Mouse (Mus musculus): ENCODE data around the gene Klk1b5. TPM values are rescaled to one million over a fixed set of nuclear protein-coding genes. Genes with fewer than 3 reads are reported as not detected.
A peak's percentile ranks its signal among the peaks of the same experiment; 100 is the strongest.
"Not testable (repeated sequence)": the region's sequence is repeated elsewhere in the genome, so short reads cannot be mapped to it uniquely, and the experiment has no call there.

Klk1b5 gene
- not detected for total RNA-seq (2021)

DNA sequence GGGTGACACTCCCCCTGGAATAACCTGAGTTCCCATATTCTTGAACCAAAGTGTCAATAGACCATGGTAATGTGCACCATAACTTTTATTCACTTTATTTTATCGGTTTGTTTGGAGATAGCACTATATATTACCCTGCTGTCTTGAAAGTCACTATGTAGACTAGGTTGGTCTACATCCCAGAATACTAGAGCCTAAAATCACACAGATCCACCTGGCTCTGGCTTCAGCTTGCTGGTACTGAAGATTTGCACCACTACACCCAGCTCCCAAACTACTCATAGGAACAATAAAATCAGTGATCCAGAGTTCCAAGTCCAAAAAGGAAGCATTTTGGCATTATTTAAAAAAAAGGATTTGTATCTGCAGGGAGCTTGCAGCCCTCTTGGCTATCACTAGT is at the start of gene Klk1b5:
Gene Klk1b5, plus strand, starts transcription at position 301 of the 400 bp plus-strand sequence.
- DNase-seq (ENCODE audit: extremely low spot score in 1 of 2, low spot score in 1 of 2), result no peak

DNA sequence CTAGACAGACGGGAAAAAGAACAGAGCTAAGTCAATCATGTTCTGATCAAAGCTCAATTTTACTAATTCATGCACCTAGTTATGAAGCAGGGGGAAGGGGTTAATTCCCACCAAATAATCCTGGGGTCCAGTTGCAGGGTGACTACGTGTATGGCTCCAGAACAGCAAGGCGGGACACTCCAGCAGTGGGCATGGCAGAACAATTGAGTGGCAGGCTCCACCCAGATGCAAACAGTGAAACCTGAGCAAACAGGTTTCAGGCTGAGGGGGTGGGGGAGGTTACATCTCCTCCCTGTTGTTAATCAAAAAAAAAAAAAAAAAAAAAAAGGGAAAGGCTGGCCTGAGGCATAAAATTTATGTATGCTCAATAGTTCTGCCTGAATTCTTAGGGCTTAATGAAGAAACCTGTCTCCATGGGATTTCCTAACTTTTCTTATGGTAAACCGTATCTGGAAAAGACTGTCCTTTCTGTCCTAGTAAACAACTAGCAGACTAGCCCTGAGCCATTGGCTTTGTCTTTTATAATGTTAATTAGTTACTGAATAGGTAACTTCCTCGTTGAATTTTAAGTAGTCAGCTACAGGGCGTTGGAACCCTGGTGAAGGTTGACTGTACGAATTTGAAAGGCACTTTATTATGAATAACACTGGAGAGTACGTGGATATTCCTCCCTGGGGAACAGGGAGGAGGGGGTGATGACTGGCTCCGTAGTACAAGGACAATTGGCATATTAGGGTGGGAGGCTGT is 36.3 kb upstream of the Klk1b5 start:
- no peak for DNase-seq (ENCODE audit: extremely low spot score in 1 of 2, low spot score in 1 of 2)

DNA sequence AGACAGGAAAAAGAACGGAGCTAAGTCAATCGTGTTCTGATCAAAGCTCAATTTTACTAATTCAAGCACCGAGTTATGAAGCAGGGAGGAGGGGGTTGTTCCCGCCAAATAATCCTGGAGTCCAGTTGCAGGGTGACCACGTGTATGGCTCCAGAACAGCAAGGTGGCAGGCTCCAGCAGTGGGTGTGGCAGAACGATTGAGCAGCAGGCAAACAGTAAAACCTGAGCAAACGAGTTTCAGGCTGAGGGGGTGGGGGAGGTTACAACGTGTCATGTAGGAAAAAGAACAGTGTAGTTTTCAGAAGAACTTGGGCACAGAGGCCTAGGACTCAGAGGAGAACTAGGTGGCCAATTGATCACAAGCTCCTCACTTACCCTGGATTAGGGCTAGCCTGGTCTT is 29.2 kb upstream of the Klk1b5 start:
- DNase-seq (ENCODE audit: extremely low spot score in 1 of 2, low spot score in 1 of 2), result not testable (repeated sequence)

DNA sequence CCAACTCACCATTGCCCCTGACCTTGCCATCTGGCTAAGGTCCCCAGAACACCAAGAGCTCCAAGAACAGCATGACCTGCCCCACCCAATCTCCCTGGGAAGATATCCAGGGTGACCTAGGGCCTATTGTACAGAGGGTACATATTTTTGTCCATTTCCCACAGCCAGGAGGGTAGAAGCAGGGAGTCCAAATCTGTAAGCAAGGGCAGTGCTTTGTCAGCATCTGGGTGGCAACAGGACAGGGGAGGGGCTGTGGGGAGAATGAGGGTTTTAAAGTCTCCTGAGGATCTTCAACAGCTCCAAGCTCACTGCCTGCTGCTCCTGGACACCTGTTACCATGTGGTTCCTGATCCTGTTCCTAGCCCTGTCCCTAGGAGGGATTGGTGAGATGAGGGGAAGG is 27.8 kb upstream of the Klk1b5 start, which contains the start of gene Klk1b24:
Gene Klk1b24, plus strand, starts transcription at position 301 of the 400 bp plus-strand sequence.
- not testable (repeated sequence) for DNase-seq (ENCODE audit: extremely low spot score in 1 of 2, low spot score in 1 of 2)

- not testable (repeated sequence) for DNase-seq (ENCODE audit: extremely low spot score in 1 of 2, low spot score in 1 of 2)
These were observed 22.3 kb upstream of the Klk1b5 start for GRCm38 (mm10) chr7:44193466-44193865.

GRCm38 (mm10) chr7:44197891-44198290 is 17.9 kb upstream of the Klk1b5 start, which contains the start of gene Klk1b3:
TSS of gene Klk1b3 (plus strand) at chr7:44198191.
- DNase-seq (ENCODE audit: extremely low spot score in 1 of 2, low spot score in 1 of 2), result no peak

GRCm38 (mm10) chr7:44207135-44207534 is 8.6 kb upstream of the Klk1b5 start, which contains the start of gene Klk1b4:
TSS of gene Klk1b4 (plus strand) at chr7:44207435.
- not testable (repeated sequence) for DNase-seq (ENCODE audit: extremely low spot score in 1 of 2, low spot score in 1 of 2)

DNA sequence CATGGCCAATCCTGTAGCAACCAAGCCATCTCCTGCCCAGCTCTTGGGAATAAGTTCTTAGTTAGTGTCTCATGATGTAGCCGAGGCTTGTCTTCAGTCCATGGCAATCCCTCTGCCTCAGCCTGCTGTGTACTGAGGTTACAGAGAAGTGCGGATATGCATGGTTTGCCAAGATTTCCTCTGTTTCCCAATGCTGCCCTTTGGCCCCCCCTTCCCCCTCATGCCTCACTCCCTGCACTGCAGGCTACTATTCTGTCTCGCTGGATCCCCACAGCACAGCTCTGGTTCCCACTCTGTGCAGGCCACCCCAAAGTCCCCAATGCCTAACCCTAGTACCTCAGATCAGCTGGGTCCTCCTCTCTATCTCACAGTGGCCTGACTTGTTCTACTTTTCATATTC is 7.4 kb upstream of the Klk1b5 start:
- DNase-seq (ENCODE audit: extremely low spot score in 1 of 2, low spot score in 1 of 2), result no peak

GRCm38 (mm10) chr7:44221601-44222000 is 5.9 kb downstream of the Klk1b5 start:
- DNase-seq (ENCODE audit: extremely low spot score in 1 of 2, low spot score in 1 of 2), result not testable (repeated sequence)

DNA sequence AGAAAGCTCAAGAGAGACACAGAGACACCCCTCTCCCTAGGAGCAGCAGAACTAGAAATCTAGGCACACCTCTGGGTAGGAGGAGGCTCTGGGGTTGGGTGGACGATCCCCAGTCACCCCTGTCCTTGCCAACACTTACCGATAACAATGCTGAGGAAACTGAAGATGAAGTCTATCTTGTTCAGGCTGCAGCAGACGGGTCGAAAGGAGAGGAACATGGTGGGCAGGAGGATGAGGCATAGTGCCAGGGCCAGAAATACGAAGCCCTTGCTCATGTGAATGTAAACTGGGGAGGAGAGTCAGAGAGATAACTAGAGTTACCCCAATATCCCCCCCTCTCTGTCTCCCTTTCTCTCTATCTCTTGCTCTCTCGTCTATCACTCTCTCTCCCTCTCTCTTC is 6.6 kb downstream of the Klk1b5 start:
- not testable (repeated sequence) for DNase-seq (ENCODE audit: extremely low spot score in 1 of 2, low spot score in 1 of 2)

DNA sequence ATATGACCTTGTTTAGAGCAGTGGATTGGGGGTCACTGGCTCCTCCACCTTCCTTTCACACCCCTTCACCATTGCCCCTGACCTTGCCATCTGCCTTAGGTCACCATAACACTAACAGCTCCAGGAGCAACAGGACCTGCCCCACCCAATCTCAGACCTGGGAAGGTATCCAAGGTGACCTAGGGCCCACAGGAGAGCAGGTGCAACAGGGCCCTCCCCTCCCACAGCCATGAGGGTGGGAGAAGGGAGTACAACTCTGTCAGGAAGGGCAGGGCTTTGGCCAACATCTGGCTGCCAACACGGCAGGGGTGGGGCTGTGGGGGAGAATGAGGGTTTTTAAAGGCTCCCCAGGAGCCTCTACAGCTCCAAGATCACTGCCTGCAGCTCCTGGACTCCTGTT is 9.3 kb downstream of the Klk1b5 start, which contains the start of gene Klk1:
Gene Klk1, plus strand, starts transcription at position 285 of the 400 bp plus-strand sequence.
- no peak for DNase-seq (ENCODE audit: extremely low spot score in 1 of 2, low spot score in 1 of 2)

DNA sequence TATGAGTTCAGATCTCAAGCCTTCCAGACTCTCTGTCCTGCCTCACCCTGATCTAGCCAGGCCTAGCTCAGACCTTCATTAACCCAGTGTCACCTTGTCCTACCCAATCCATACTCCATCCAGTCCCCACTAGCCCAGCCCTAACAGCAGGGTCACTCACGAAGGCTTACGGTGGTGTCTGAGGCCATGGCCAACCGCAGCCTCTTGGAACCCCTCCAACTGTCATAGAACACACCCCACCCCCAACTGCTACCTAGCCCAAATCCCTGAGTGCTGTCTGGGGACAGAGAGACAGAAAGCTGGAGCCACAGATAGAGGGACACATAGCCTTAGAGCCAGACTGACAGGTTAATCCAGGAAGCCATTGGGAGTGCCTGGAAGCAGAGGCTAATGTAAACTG is 20.2 kb downstream of the Klk1b5 start, which contains the start of gene Gm36864:
Gene Gm36864, plus strand, starts transcription at position 269 of the 400 bp plus-strand sequence.
- DNase-seq (ENCODE audit: extremely low spot score in 1 of 2, low spot score in 1 of 2), result no peak

DNA sequence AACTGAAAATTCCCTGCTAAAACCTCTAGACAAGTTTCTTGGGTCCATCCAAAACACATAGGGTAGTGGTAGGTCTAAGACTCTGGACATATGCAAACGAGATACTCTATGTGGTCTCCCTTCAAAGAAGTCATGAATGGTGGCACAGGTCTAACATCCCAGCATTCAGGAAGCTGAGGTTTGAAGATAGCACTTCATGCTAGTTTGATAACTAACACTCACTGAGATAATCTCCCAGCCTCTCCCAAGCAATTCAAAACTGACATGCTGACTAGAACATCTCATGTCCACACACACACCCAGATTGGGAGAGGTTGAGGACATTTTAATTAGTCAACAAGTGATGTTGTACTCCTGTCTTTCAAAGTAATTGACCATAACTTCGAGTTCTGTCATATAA is 24.2 kb downstream of the Klk1b5 start:
- no peak for DNase-seq (ENCODE audit: extremely low spot score in 1 of 2, low spot score in 1 of 2)

DNA sequence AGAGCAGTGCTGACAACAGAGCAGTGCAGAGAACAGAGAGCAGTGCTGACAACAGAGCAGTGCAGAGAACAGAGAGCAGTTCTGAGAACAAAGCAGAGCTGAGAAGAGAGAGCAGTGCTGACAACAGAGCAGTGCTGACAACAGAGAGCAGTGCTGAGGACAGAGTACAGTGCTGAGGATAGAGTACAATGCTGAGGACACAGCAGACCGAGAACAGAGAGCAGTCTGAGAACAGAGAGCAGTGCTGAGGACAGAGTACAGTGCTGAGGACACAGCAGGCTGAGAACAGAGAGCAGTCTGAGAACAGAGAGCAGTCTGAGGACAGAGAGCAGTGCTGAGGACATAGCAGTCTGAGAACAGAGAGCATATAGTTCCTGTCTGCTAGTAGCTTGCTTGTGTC is 25.0 kb downstream of the Klk1b5 start:
- no peak for DNase-seq (ENCODE audit: extremely low spot score in 1 of 2, low spot score in 1 of 2)

GRCm38 (mm10) chr7:44241163-44241562 is 25.4 kb downstream of the Klk1b5 start:
- no peak for DNase-seq (ENCODE audit: extremely low spot score in 1 of 2, low spot score in 1 of 2)

GRCm38 (mm10) chr7:44244080-44244479 is 28.3 kb downstream of the Klk1b5 start:
- DNase-seq (ENCODE audit: extremely low spot score in 1 of 2, low spot score in 1 of 2), result no peak

- DNase-seq (ENCODE audit: extremely low spot score in 1 of 2, low spot score in 1 of 2), result peak; percentile 85 to 91
These were observed 30.6 kb downstream of the Klk1b5 start, which contains the start of the genes 1700028J19Rik and 2410002F23Rik for GRCm38 (mm10) chr7:44246055-44246983. TSS of gene 1700028J19Rik (minus strand) at chr7:44246695. TSS of gene 2410002F23Rik (plus strand) at chr7:44246722.

DNA sequence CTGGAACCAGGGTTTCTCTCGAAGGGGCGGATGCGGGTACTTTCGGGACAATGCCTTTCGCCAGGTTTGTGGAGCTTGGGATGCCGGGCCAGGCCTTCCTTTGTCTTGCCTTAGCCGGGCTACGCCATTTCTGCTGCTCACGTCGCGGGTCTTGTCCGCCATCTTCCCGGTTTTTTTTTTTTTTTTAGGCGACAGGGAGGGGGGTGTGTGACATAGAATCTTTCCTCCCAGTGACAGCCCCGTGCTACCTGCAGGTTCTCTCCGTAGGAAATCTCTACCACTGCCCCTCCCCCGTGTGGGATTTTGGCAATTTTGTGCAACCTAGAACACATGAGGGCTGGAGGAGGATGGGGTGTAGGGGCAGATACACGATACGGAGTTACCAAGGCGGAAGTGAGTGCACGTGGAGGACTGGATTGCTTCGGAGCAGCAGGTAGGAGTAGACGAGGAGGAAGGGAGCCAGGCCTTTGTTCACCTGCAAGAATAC is 31.3 kb downstream of the Klk1b5 start:
- DNase-seq (ENCODE audit: extremely low spot score in 1 of 2, low spot score in 1 of 2), result peak in 1 of 2 experiments; percentile 34

DNA sequence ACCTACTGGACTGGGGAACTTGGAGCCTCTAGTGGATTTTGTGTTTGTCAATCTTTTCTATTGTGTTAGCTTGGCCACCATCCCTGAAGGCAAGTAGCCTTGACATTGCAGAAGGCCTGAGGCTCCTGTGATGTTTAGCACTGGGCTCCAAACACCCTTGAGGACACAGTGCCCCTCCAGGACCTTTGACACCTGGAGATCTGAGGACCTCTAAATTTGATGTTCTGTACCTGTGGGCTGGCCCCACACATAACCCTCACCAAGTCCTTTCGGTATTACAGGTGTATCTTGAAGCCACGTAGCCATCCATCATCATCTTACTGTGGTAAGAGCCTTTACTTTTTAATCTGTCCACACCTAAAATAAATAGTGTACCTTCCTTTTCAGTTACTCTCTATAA is 32.2 kb downstream of the Klk1b5 start:
- no peak for DNase-seq (ENCODE audit: extremely low spot score in 1 of 2, low spot score in 1 of 2)

GRCm38 (mm10) chr7:44249248-44249647 is 33.5 kb downstream of the Klk1b5 start:
- DNase-seq (ENCODE audit: extremely low spot score in 1 of 2, low spot score in 1 of 2), result no peak

Data from layer of hippocampus, postnatal 25 days (tissue).